Mouse (Mus musculus) NIH3T3 (cell line): ENCODE data around the gene Gm7579.
"Not testable (repeated sequence)": the region's sequence is repeated elsewhere in the genome, so short reads cannot be mapped to it uniquely, and the experiment has no call there.

ENCODE experiments used
- DNase-seq: peaks from one replicate; pipeline ENCODE4 v3.0.0-alpha.2; 2012; ENCODE audit warnings: low read depth

Gene Gm7579

GRCm38 (mm10) chr7:142211559-142211958, at the start of gene Gm7579:
TSS of gene Gm7579 (plus strand) at chr7:142211859.
- no peak for DNase-seq

DNA sequence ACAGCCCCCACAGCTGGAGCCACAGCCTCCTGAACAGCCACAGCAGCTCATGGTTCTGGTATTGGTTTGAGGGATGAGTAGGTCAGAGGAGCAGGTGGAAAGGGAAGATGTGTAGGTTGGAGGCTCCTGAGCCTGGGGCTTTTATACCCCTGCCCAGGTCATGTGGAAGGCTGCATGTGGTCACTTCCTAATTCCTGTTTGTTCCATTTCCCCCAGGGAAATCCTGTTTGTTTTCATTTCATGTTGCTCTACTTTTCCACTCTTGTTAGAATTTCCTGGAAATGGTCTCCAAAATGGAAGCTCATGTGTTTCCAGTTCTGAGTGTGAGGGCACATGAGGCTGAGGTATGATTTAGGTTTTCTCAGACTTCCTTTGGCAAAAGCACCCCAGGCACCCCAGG, 46.0 kb upstream of the Gm7579 start, which contains the start of gene Gm4553:
Gene Gm4553 (minus strand): TSS at position 101 of the 400 bp plus-strand sequence.
- not testable (repeated sequence) for DNase-seq

DNA sequence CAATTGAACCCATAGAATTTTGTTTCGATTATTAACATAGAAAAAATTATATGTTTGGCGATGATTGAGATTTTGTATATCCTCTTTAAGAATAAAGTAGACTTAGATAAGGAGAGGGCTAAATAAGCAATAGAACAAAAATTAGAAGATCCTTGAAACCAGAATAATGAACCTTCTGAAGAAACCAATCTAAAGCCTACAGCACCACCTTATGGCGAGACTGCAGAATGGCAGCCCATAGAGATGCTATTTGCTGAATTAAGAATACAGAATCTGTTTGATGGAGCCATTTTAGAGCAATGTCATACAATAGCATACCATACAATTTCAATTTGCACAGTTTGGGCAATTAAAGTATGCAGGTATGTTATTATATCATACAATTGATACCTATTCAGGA, 41.8 kb upstream of the Gm7579 start:
- DNase-seq, result peak; percentile 56

- DNase-seq, result not testable (repeated sequence)
These were observed 35.8 kb upstream of the Gm7579 start, which contains the start of gene Krtap5-2 for GRCm38 (mm10) chr7:142175905-142176304. TSS of gene Krtap5-2 (minus strand) at chr7:142176005.

- no peak for DNase-seq
These were observed 33.0 kb upstream of the Gm7579 start for GRCm38 (mm10) chr7:142178685-142179084.

DNA sequence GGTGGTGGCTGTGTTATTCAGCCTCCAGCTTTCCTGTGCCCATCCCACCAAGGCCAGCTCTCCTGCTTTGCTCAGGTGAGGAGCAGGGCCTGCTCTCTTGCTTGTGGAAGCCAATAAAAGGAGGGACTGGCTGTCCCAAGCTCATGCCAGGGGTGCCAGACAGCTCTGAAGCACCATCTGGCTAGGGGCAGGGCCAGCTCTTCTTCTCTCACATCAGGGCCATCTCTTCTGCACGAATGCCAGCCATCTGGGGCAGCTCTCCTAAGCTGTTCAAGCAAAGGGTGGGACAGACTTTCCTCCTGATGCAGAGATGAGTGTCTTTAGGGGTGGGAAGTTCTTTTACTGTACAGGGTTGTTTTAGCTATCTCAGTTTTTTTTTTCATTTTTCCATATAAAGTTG, 30.6 kb upstream of the Gm7579 start:
- no peak for DNase-seq

DNA sequence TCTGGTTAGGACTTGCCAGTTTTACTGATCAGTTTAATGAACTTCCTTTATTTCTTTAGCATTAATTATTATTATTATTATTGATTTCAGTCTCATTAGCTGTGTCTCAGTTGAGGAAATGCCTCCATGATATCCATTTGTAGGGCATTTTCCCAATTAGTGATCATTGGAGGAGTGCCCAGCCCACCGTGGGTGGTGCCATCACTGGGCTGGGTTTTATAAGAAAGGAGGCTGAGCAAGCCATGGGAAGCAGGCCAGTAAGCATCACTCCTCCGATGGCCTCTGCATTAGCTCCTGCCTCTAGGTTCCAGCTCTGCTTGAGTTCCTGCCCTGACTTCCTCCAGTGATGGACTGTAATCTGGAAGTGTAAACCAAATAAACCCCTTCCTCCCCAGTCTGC, 23.5 kb upstream of the Gm7579 start:
- DNase-seq, result no peak

DNA sequence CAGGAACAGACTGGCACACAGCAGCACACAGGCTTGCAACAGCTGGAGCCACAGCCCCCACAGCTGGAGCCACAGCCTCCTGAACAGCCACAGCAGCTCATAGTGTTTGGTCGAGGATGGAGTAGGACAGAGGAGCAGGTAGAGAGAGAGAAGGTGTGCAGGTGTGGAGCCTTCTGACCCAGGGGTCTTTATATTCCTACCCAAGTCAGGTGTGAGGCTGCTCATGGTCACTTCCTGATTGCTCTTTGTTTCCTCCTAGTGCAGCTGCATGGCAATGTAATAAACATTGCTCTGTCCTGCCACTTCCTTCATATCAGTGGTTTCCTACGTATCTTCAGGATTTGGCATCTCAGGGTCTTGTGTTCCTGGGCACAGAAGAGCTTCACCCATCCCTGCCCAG, 21.4 kb upstream of the Gm7579 start, which contains the start of gene Gm10153:
Gene Gm10153 (minus strand): TSS at position 101 of the 400 bp plus-strand sequence.
- DNase-seq, result no peak

- peak; percentile 16 for DNase-seq
These were observed 12.9 kb upstream of the Gm7579 start for GRCm38 (mm10) chr7:142198748-142199147.

DNA sequence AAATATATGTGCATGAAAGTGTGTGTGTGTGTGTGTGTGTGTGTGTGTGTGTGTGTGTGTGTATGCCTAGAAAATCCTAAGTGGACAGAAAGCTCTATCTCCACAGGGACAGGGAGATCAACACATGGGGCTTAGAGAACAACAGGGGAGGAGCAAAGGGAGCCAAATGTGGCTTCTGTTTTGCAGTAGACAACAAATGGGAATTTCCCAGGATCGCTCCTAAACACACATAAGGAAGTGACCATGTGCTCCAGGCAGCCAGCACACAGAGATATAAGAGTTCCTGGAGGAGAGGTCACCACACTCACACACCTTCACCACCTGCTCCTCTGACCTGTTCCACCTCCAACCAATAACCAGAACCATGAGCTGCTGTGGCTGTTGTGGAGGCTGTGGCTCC, 10.6 kb upstream of the Gm7579 start, which contains the start of gene Krtap5-3:
Gene Krtap5-3 (plus strand): TSS at position 301 of the 400 bp plus-strand sequence.
- DNase-seq, result no peak

GRCm38 (mm10) chr7:142205488-142205887, 6.2 kb upstream of the Gm7579 start:
- DNase-seq, result no peak

DNA sequence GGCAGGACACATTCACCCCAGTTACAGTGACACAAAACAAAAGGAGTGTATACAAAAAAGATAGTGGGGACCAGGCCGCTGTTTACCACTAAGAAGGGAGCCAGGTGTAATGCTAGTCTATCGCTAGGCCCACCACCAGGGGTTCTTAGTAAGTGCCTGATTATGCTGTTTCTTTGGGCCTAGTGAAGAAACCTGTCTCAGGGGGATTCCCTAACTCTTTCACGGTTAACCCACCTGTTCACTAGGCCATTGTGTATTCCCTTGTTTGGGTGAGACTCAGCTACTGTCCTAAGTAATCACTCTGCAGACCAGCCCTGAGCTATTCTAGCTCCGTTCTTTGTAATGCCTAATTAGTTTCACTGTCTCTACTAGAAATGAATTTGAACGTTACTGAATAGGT, 4.8 kb upstream of the Gm7579 start:
- DNase-seq, result not testable (repeated sequence)

- DNase-seq, result not testable (repeated sequence)
These were observed 477 bp downstream of the Gm7579 start for GRCm38 (mm10) chr7:142212136-142212535.

GRCm38 (mm10) chr7:142224518-142224917, 12.9 kb downstream of the Gm7579 start:
- no peak for DNase-seq

- peak; percentile 3 for DNase-seq
These were observed 18.2 kb downstream of the Gm7579 start, which contains the start of gene Krtap5-5 for GRCm38 (mm10) chr7:142229871-142230270. TSS of gene Krtap5-5 (minus strand) at chr7:142229971.

- no peak for DNase-seq
These were observed 19.9 kb downstream of the Gm7579 start for GRCm38 (mm10) chr7:142231540-142231939.

- no peak for DNase-seq
These were observed 29.3 kb downstream of the Gm7579 start, which contains the start of gene Gm40460 for GRCm38 (mm10) chr7:142240978-142241377. TSS of gene Gm40460 (minus strand) at chr7:142241078.

GRCm38 (mm10) chr7:142249824-142250223, 38.2 kb downstream of the Gm7579 start:
- DNase-seq, result peak; percentile 48

GRCm38 (mm10) chr7:142255517-142255916, 43.9 kb downstream of the Gm7579 start:
- DNase-seq, result peak; percentile 56

GRCm38 (mm10) chr7:142258254-142258653, 46.6 kb downstream of the Gm7579 start, which contains the start of gene Gm2431:
TSS of gene Gm2431 (minus strand) at chr7:142258354.
- DNase-seq, result not testable (repeated sequence)
